Mouse (Mus musculus) limb, embryonic 12.5 days (tissue): ENCODE data around the gene Gm10799. TPM values are rescaled to one million over a fixed set of nuclear protein-coding genes. Genes with fewer than 3 reads are reported as not detected.

Experiments
- polyA plus RNA-seq: library from polyadenylated mRNA; unstranded; fragments of >200 nt; fragmentation: Nextera tagmentation; extraction: Ambion mirVana; gene quantifications from 2 replicates; pipeline ENCODE4 v1.2.1, GENCODE M21; 2016

Gene Gm10799
- polyA plus RNA-seq, 1 experiment from 2014 or later, result not detected

Other genes starting within 250 kb of the Gm10799 start
- gene Lmo2, start 110.6 kb downstream of the Gm10799 start, polyA plus RNA-seq, result 20.0 and 22.6 TPM in 2 replicates
- gene Fbxo3, start 40.8 kb downstream of the Gm10799 start, polyA plus RNA-seq, result 54.7 and 55.0 TPM in 2 replicates
- gene 4931422A03Rik, start 40.2 kb downstream of the Gm10799 start, polyA plus RNA-seq, result 2.6 and 3.4 TPM in 2 replicates
- not detected in 2 replicates for gene Gm10912, start 2.7 kb downstream of the Gm10799 start, polyA plus RNA-seq
- gene Cd59b, start 1.3 kb upstream of the Gm10799 start, polyA plus RNA-seq, result 3.4 and 4.2 TPM in 2 replicates
- 17.3 and 20.1 TPM in 2 replicates for gene Cd59a, start 27.3 kb upstream of the Gm10799 start, polyA plus RNA-seq
- not detected in 2 replicates for gene A930018P22Rik, start 54.2 kb upstream of the Gm10799 start, polyA plus RNA-seq